Mouse (Mus musculus) G1E-ER4 (cell line): ENCODE data around the gene Slc38a2. TPM values are rescaled to one million over a fixed set of nuclear protein-coding genes. Genes with fewer than 3 reads are reported as not detected.

ENCODE experiments used
- GATA1 ChIP-seq: IDR thresholded peaks from one replicate; pipeline ENCODE4 v1.8.0; 2012; ENCODE audit warnings: low read length, inconsistent platforms
- polyA plus RNA-seq: library from polyadenylated mRNA; stranded (reverse); fragments of >175 nt; gene quantifications from 2 replicates; pipeline ENCODE4 v1.2.3, GENCODE M21; 2012

The Slc38a2 gene
- polyA plus RNA-seq, 1 experiment = 22.6 TPM

GRCm38 (mm10) chr15:96639630-96640029 lies 59.9 kb downstream of the Slc38a2 start:
- TF ChIP-seq GATA1 = no peak

- TF ChIP-seq GATA1 = no peak
Observed at GRCm38 (mm10) chr15:96638656-96639055, 60.9 kb downstream of the Slc38a2 start.

GRCm38 (mm10) chr15:96638173-96638572 lies 61.4 kb downstream of the Slc38a2 start:
- TF ChIP-seq GATA1 = no peak

Other genes with a start within 250 kb of the Slc38a2 start
- gene Scaf11, start 238.9 kb downstream of the Slc38a2 start, polyA plus RNA-seq = 35.8 and 41.3 TPM in 2 replicates
- gene Slc38a1, start 56.8 kb downstream of the Slc38a2 start, polyA plus RNA-seq = not detected in 2 replicates